20 mouse cellular contexts compared by ENCODE assay signal in the genomic region with DNA sequence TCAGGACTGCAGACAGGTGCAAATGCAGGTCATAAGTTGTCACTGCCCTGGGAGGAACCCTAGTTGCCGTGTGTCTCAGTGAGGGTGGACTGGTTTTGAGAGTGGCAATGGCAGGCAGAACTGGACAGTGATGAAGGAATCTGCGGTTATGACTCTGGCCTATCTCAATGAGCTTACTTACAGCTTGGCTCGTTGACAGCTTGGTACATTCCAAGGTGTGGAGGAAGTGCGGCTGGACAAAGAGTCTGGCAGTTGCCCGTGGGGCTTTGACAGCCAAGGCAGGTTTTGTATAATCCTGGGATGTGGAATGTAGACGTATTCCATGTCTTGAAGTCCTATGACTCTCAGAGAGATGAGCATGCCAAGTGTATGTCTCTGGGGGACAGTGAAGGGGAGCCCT. TPM values are rescaled to one million over a fixed set of nuclear protein-coding genes. Genes with fewer than 3 reads are reported as not detected.
DNase-seq lines count a peak whose midpoint lies in the region; ATAC-seq and TF ChIP-seq lines count a peak whose summit lies in the region.
"Had no signal": no experiment of that assay in that cellular context is flagged by ENCODE, and none has a peak within 500 bp of the region (broad histone marks: within the 10 kb centered on the region; RNA-seq: fewer than 3 reads in every experiment).

No protein-coding gene starts in this region.

- peaks cover 71% of the 10 kb centered on the region for H3K4me1 ChIP-seq in heart, embryonic 10.5 days
- H3K4me1 ChIP-seq in heart, postnatal 0 days (ENCODE audit: control insufficient read depth, insufficient read depth): peaks cover 47% of the 10 kb centered on the region
- peaks cover 25% of the 10 kb centered on the region for H3K4me1 ChIP-seq in lung, embryonic 15.5 days
- H3K4me1 ChIP-seq: midbrain, embryonic 13.5 days had no signal

- 15% methylated on average over 6 of the region's 6 CpGs for WGBS in heart, embryonic 10.5 days
- 11% methylated on average over 6 of the region's 6 CpGs for WGBS in heart, postnatal 0 days
- 26% methylated on average over 6 of the region's 6 CpGs for WGBS in lung, embryonic 15.5 days

- peak overlapping the region; percentile 42; the same call in 1 of the 2 replicates for H3K27ac ChIP-seq in heart, embryonic 10.5 days
- H3K27ac ChIP-seq in heart, postnatal 0 days (ENCODE audit: low read depth): peak overlapping the region; percentile 58
- no peak overlapping the region for H3K27ac ChIP-seq in lung, embryonic 15.5 days
- H3K27ac ChIP-seq: embryonic facial prominence, embryonic 15.5 days; hindbrain, embryonic 14.5 days; limb, embryonic 10.5 days; midbrain, embryonic 13.5 days had no signal

- TF ChIP-seq CTCF in heart, postnatal 0 days (IDR thresholded peaks at IDR 0.05; ENCODE audit: low read depth): no peak

- peak; percentile 65 for ATAC-seq in heart, postnatal 0 days (ENCODE audit: insufficient read depth, low read depth)
- ATAC-seq in lung, embryonic 15.5 days (ENCODE audit: borderline replicate concordance, extremely low read depth, low FRiP score, low TSS enrichment): 0 out of 2 replicates have a peak, but pooled peaks have one; percentile 28
- ATAC-seq: forebrain, embryonic 14.5 days; inflammation-experienced regulatory T-cells, adult 6 months; midbrain, embryonic 13.5 days had no signal

- no peak overlapping the region; the same call in 1 of the 2 replicates for H3K4me2 ChIP-seq in heart, postnatal 0 days (ENCODE audit: low read depth, low read length)
- no peak overlapping the region for H3K4me2 ChIP-seq in lung, embryonic 15.5 days
- H3K4me2 ChIP-seq: embryonic facial prominence, embryonic 15.5 days; hindbrain, embryonic 14.5 days; midbrain, embryonic 13.5 days had no signal

- no peak overlapping the region for H3K4me3 ChIP-seq in heart, embryonic 10.5 days
- H3K4me3 ChIP-seq in heart, postnatal 0 days (ENCODE audit: low read depth, low read length): no peak overlapping the region
- H3K4me3 ChIP-seq in lung, embryonic 15.5 days: no peak overlapping the region
- H3K4me3 ChIP-seq: embryonic facial prominence, embryonic 15.5 days; limb, embryonic 10.5 days; megakaryocyte, embryonic 14.5 days; midbrain, embryonic 13.5 days had no signal

- H3K9me3 ChIP-seq in heart, embryonic 10.5 days: no peaks in the 10 kb centered on the region
- no peaks in the 10 kb centered on the region for H3K9me3 ChIP-seq in heart, postnatal 0 days (replicated peaks; ENCODE audit: control insufficient read depth, low read length)
- H3K9me3 ChIP-seq in lung, embryonic 15.5 days: no peaks in the 10 kb centered on the region
- H3K9me3 ChIP-seq: embryonic facial prominence, embryonic 15.5 days; limb, embryonic 10.5 days; megakaryocyte, embryonic 14.5 days; midbrain, embryonic 13.5 days had no signal

- H3K36me3 ChIP-seq in heart, embryonic 10.5 days: no peaks in the 10 kb centered on the region
- no peaks in the 10 kb centered on the region for H3K36me3 ChIP-seq in heart, postnatal 0 days (replicated peaks; ENCODE audit: control insufficient read depth, insufficient read depth, low read length)
- no peaks in the 10 kb centered on the region for H3K36me3 ChIP-seq in lung, embryonic 15.5 days
- H3K36me3 ChIP-seq: embryonic facial prominence, embryonic 15.5 days; limb, embryonic 10.5 days; midbrain, embryonic 13.5 days had no signal

- TF ChIP-seq EP300 in heart, postnatal 0 days (IDR thresholded peaks at IDR 0.05; ENCODE audit: low read depth): no peak; the same call in 1 of the 2 replicates

- intact Hi-C loops in heart, postnatal 36 days (cut with DNase I): no loop called here
- intact Hi-C loops in heart, postnatal 14 days (cut with DNase I): no loop called here

- no peak overlapping the region for H3K9ac ChIP-seq in heart, postnatal 0 days (replicated peaks; ENCODE audit: low read depth, low read length)
- no peak overlapping the region for H3K9ac ChIP-seq in lung, embryonic 15.5 days
- H3K9ac ChIP-seq: embryonic facial prominence, embryonic 15.5 days; hindbrain, embryonic 14.5 days; midbrain, embryonic 13.5 days had no signal

- DNase-seq in heart, embryonic 10.5 days (ENCODE audit: low spot score): peak; percentile 85
- DNase-seq in heart, postnatal 36 days: no peak
- peak; percentile 51 for DNase-seq in heart, postnatal 0 days (ENCODE audit: low spot score)
- no peak for DNase-seq in heart, postnatal 14 days
- peak; percentile 71 for DNase-seq in lung, postnatal 36 days
- no peak for DNase-seq in right cerebral cortex, postnatal 14 days
- DNase-seq in neural tube, embryonic 10.5 days (ENCODE audit: extremely low spot score, low spot score): no peak
- DNase-seq: adrenal gland, postnatal 36 days; cerebellum, adult 9-11 months; gastrocnemius, postnatal 14 days; kidney, adult 8-10 months; kidney, postnatal 14 days had no signal

- H3K27me3 ChIP-seq in heart, embryonic 10.5 days (ENCODE audit: insufficient read depth, poor library complexity, severe bottlenecking): no peaks in the 10 kb centered on the region
- no peaks in the 10 kb centered on the region for H3K27me3 ChIP-seq in heart, postnatal 0 days (ENCODE audit: control insufficient read depth, insufficient read depth, low read length)
- H3K27me3 ChIP-seq in lung, embryonic 15.5 days: no peaks in the 10 kb centered on the region
- H3K27me3 ChIP-seq: embryonic facial prominence, embryonic 15.5 days; midbrain, embryonic 13.5 days had no signal

RNA-seq across cellular contexts. Expression of a gene that starts 16.9 kb away (rescaled TPM):
- polyA plus RNA-seq in heart, embryonic 10.5 days (2016; fragmentation: Nextera tagmentation; extraction: Ambion mirVana): 23.4 and 38.5 TPM in 2 replicates
- 100 to 1,000 TPM; 401 to 451 TPM for total RNA-seq in heart, postnatal 36 days (2021)
- total RNA-seq in heart, postnatal 0 days (2014; rRNA removed; ENCODE audit: low replicate concordance): 196 and 240 TPM in 2 replicates
- polyA plus RNA-seq in heart, postnatal 0 days (2015; fragmentation: Nextera tagmentation; extraction: Ambion mirVana): 301 and 341 TPM in 2 replicates
- total RNA-seq in heart, postnatal 14 days (2021): 100 to 1,000 TPM; 341 to 359 TPM
- 50.8 and 56.7 TPM in 2 replicates for polyA plus RNA-seq in lung, embryonic 15.5 days (2015; fragmentation: Nextera tagmentation; extraction: Ambion mirVana)

Comparison
In these comparisons a context has a peak if more than half of its experiments do, and no peak if none do; other contexts are left out.
1. DNase-seq: peak in heart, embryonic 10.5 days (single experiment), heart, postnatal 0 days (single experiment) and lung, postnatal 36 days (single experiment); none in heart, postnatal 36 days (0 of 2), heart, postnatal 14 days (0 of 2), right cerebral cortex, postnatal 14 days (single experiment) and neural tube, embryonic 10.5 days (single experiment).